ENCODE assay signal across 17 mouse cellular contexts in the genomic region with DNA sequence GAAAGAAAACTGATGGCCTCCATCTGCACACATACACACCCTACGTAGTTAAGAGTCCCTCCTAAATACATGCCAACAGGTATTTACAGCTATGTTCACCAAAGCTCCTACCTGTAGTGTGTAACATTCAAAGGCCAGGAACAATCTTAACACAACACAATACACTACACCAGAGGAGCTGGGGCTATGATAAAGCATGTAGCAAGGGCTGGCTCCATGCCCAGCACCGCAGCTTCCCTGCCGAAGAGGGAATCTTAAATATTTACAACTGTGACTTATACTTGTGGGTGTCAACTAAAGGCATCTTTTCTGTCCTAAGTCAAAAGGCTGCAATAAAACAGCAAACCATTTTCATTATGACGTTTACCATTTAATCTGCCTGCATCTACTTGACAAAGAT. TPM values are rescaled to one million over a fixed set of nuclear protein-coding genes. Genes with fewer than 3 reads are reported as not detected.
DNase-seq lines count a peak whose midpoint lies in the region; ATAC-seq and TF ChIP-seq lines count a peak whose summit lies in the region.
"Had no signal": no experiment of that assay in that cellular context is flagged by ENCODE, and none has a peak within 500 bp of the region (broad histone marks: within the 10 kb centered on the region; RNA-seq: fewer than 3 reads in every experiment).

No protein-coding gene starts in this region.

- H3K9me3 ChIP-seq in kidney, postnatal 0 days (replicated peaks; ENCODE audit: low read length): no peaks in the 10 kb centered on the region
- H3K9me3 ChIP-seq: forebrain, embryonic 12.5 days; G1E; hindbrain, embryonic 12.5 days; kidney, embryonic 15.5 days had no signal

- TF ChIP-seq CTCF in kidney, postnatal 0 days (IDR thresholded peaks at IDR 0.05; ENCODE audit: low read depth): no peak
- no peak for TF ChIP-seq CTCF in kidney, adult 2 months (conservative IDR thresholded peaks at IDR 0.05; ENCODE audit: insufficient read depth, insufficient read length, low read depth, low read length)

- peaks cover 37% of the 10 kb centered on the region; the same call in 1 of the 2 replicates for H3K36me3 ChIP-seq in kidney, postnatal 0 days (ENCODE audit: insufficient read depth, low read length)
- H3K36me3 ChIP-seq in kidney, adult 2 months (ENCODE audit: control insufficient read depth, insufficient read depth, low read length): peaks cover 6% of the 10 kb centered on the region; the same call in 1 of the 2 replicates

- H3K9ac ChIP-seq in kidney, postnatal 0 days (ENCODE audit: low read depth, low read length): no peak overlapping the region
- H3K9ac ChIP-seq: forebrain, embryonic 12.5 days; hindbrain, embryonic 12.5 days; kidney, embryonic 15.5 days had no signal

- no peaks in the 10 kb centered on the region for H3K4me1 ChIP-seq in kidney, postnatal 0 days (replicated peaks; ENCODE audit: insufficient read depth, low read length)
- no peaks in the 10 kb centered on the region for H3K4me1 ChIP-seq in kidney, adult 2 months (ENCODE audit: control insufficient read depth, insufficient read depth, low read length)
- H3K4me1 ChIP-seq: forebrain, embryonic 12.5 days; hindbrain, embryonic 12.5 days had no signal

- 56% methylated on average over 4 of the region's 4 CpGs for WGBS in kidney, postnatal 0 days
- 58% methylated on average over 4 of the region's 4 CpGs for WGBS in kidney, adult 2 months

- H3K4me2 ChIP-seq in kidney, postnatal 0 days (ENCODE audit: low read length): no peak overlapping the region
- H3K4me2 ChIP-seq: forebrain, embryonic 12.5 days; hindbrain, embryonic 12.5 days; kidney, embryonic 15.5 days had no signal

- H3K27me3 ChIP-seq in kidney, postnatal 0 days (ENCODE audit: insufficient read depth, low read length): no peaks in the 10 kb centered on the region
- H3K27me3 ChIP-seq in kidney, adult 2 months (replicated peaks; ENCODE audit: control insufficient read depth, insufficient read depth, low read length): no peaks in the 10 kb centered on the region
- H3K27me3 ChIP-seq: forebrain, embryonic 12.5 days; hindbrain, embryonic 12.5 days; kidney, embryonic 15.5 days had no signal

- no peak for TF ChIP-seq POLR2A in kidney, adult 2 months (IDR thresholded peaks at IDR 0.05; ENCODE audit: low read depth, low read length)

- no peak for ATAC-seq in cerebellum, adult (ENCODE audit: insufficient number of reproducible peaks, low FRiP score, low TSS enrichment)
- ATAC-seq in kidney, postnatal 0 days (replicated peaks; ENCODE audit: low FRiP score, low read depth): no peak

- H3K4me3 ChIP-seq in kidney, postnatal 0 days (replicated peaks; ENCODE audit: low read depth, low read length): no peak overlapping the region
- no peak overlapping the region for H3K4me3 ChIP-seq in kidney, adult 2 months (ENCODE audit: insufficient read depth, low read depth, low read length)
- H3K4me3 ChIP-seq: forebrain, embryonic 12.5 days; hindbrain, embryonic 12.5 days; kidney, embryonic 15.5 days had no signal

- no peak overlapping the region for H3K27ac ChIP-seq in kidney, postnatal 0 days
- no peak overlapping the region for H3K27ac ChIP-seq in kidney, adult 2 months (ENCODE audit: insufficient read depth, low read depth, low read length)
- H3K27ac ChIP-seq: forebrain, embryonic 12.5 days; hindbrain, embryonic 12.5 days; kidney, embryonic 15.5 days had no signal

- DNase-seq in cerebellum, postnatal 10 days: peak; percentile 8 to 23
- DNase-seq in kidney, postnatal 0 days (ENCODE audit: low spot score): peak; percentile 25
- no peak for DNase-seq in kidney, adult 2 months
- DNase-seq in right cerebral cortex, postnatal 14 days: peak; percentile 28
- no peak for DNase-seq in right cerebral cortex, postnatal 36 days (ENCODE audit: low spot score in 2 of 2)
- DNase-seq in spleen, adult 12 weeks (ENCODE audit: low spot score): no peak
- DNase-seq in c-Kit-positive CD71-positive TER-119-positive erythroid progenitor cells, embryonic 14.5 days (ENCODE audit: low spot score): no peak
- DNase-seq: B cell, adult 2 months; cerebellum, adult 9-10 months; gastrocnemius, postnatal 10 days; liver; retina, postnatal 1 day had no signal

RNA-seq across cellular contexts. Expression of a gene that starts 41.3 kb away (rescaled TPM):
- polyA plus RNA-seq in kidney, postnatal 0 days (2015; fragmentation: Nextera tagmentation; extraction: Ambion mirVana): 38.2 and 38.7 TPM in 2 replicates
- polyA plus RNA-seq in kidney, adult 2 months (2012; rRNA removed): 35.1 and 38.3 TPM in 2 replicates

Comparison
In these comparisons a context has a peak if more than half of its experiments do, and no peak if none do; other contexts are left out.
1. DNase-seq: peak in cerebellum, postnatal 10 days (2 of 2), kidney, postnatal 0 days (single experiment) and right cerebral cortex, postnatal 14 days (single experiment); none in kidney, adult 2 months (single experiment), right cerebral cortex, postnatal 36 days (0 of 2), spleen, adult 12 weeks (single experiment) and c-Kit-positive CD71-positive TER-119-positive erythroid progenitor cells, embryonic 14.5 days (single experiment).